Mouse (Mus musculus): ENCODE data around the gene Clip4. TPM values are rescaled to one million over a fixed set of nuclear protein-coding genes. Genes with fewer than 3 reads are reported as not detected.
A peak's percentile ranks its signal among the peaks of the same experiment; 100 is the strongest.

Clip4 gene
- polyA plus RNA-seq, 1 experiment from 2014 or later = 5.3 TPM

DNA sequence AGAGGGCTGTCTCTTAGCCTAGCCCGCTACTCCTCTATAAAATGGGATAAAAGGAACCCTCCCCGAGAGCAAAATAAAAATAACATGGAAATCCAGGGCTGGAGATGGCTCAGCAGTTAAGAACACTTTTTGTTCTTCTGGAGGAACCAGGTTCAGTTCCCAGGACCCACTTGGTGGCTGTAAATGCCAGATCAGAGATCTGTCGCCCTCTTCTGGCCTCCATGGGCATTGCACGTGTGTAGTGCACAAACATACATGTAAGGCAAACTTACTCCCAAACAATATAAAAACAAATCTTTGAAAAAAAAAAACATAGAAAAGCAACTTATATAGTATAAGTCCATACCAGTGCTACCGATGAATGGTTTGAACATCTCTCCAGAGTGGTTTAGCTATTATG is 104.7 kb downstream of the Clip4 start:
- Histone ChIP-seq H3K27ac (ENCODE audit: low read depth, low read length) (no peak overlapping the region), H3K36me3 (ENCODE audit: control insufficient read depth, insufficient read depth, low read length) (no peaks in the 10 kb centered on the region), H3K4me1 (ENCODE audit: control insufficient read depth, insufficient read depth, low read length) (peaks cover 5% of the 10 kb centered on the region), H3K27me3 (ENCODE audit: control insufficient read depth, insufficient read depth, low read length) (peaks cover 2% of the 10 kb centered on the region; the same call in 1 of the 2 replicates), H3K4me3 (ENCODE audit: low read depth, low read length) (no peak overlapping the region), H3K9ac (ENCODE audit: low read length) (no peak overlapping the region), H3K9me3 (ENCODE audit: control insufficient read depth, low read length) (no peaks in the 10 kb centered on the region), H3K4me2 (no peak overlapping the region)
- no peak for ATAC-seq (ENCODE audit: low FRiP score)
- peak; percentile 91 for DNase-seq (ENCODE audit: low spot score, missing footprints)
- 67% methylated on average over 5 of the region's 5 CpGs for WGBS

GRCm38 (mm10) chr17:71874077-71874476 is 105.8 kb downstream of the Clip4 start:
- H3K4me2 ChIP-seq = no peak overlapping the region

DNA sequence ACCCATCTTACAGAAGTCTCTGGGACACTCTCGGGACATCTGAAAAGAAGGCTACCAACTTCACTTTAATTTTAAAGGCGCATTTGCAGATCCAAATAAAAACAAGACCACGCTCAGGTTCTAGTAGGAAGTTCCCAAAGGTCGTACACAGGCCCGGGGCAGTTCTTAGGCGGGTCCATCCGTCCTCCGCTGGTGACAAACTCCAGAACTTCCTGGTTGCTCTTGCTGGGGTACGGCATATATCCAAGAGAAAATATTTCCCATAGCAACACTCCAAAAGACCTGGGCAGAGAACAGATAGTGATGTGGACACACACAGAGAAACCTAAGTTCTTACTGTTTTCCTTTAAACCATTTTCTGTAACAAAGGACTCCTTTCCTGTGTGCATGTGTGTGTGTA is 106.5 kb downstream of the Clip4 start:
- no peak overlapping the region for H3K4me3 ChIP-seq (ENCODE audit: low read depth, low read length)
- no peak overlapping the region for H3K27ac ChIP-seq (ENCODE audit: low read depth, low read length)
- ATAC-seq (ENCODE audit: low FRiP score) (no peak), DNase-seq (ENCODE audit: low spot score, missing footprints) (peak; percentile 37)
- H3K36me3 ChIP-seq (ENCODE audit: control insufficient read depth, insufficient read depth, low read length) = no peaks in the 10 kb centered on the region
- no peak overlapping the region for H3K9ac ChIP-seq (ENCODE audit: low read length)
- H3K27me3 ChIP-seq (ENCODE audit: control insufficient read depth, insufficient read depth, low read length) = 0 out of 2 replicates have a peak, but pooled peaks cover 1% of the 10 kb centered on the region
- peaks cover 1% of the 10 kb centered on the region; the same call in 1 of the 2 replicates for H3K4me1 ChIP-seq (ENCODE audit: control insufficient read depth, insufficient read depth, low read length)
- H3K9me3 ChIP-seq (ENCODE audit: control insufficient read depth, low read length) = no peaks in the 10 kb centered on the region
- H3K4me2 ChIP-seq = no peak overlapping the region
- WGBS = 91% methylated on average over 9 of the region's 9 CpGs

More at GRCm38 (mm10) chr17:71874077-71874476, 105.8 kb downstream of the Clip4 start:
- Histone ChIP-seq H3K4me3 (ENCODE audit: low read depth, low read length) (no peak overlapping the region), H3K9me3 (ENCODE audit: control insufficient read depth, low read length) (no peaks in the 10 kb centered on the region), H3K4me1 (ENCODE audit: control insufficient read depth, insufficient read depth, low read length) (peaks cover 5% of the 10 kb centered on the region), H3K27ac (ENCODE audit: low read depth, low read length) (no peak overlapping the region), H3K27me3 (ENCODE audit: control insufficient read depth, insufficient read depth, low read length) (0 out of 2 replicates have a peak, but pooled peaks cover 2% of the 10 kb centered on the region), H3K36me3 (ENCODE audit: control insufficient read depth, insufficient read depth, low read length) (no peaks in the 10 kb centered on the region), H3K9ac (ENCODE audit: low read length) (no peak overlapping the region)
- 39% methylated on average over 6 of the region's 6 CpGs for WGBS
- peak; percentile 90 for DNase-seq (ENCODE audit: low spot score, missing footprints)
- ATAC-seq (ENCODE audit: low FRiP score) = no peak

- no peak overlapping the region for H3K27ac ChIP-seq (ENCODE audit: low read depth, low read length)
- no peak overlapping the region for H3K4me3 ChIP-seq (ENCODE audit: low read depth, low read length)
- DNase-seq (ENCODE audit: low spot score, missing footprints) = no peak
- H3K27me3 ChIP-seq (ENCODE audit: control insufficient read depth, insufficient read depth, low read length) = no peaks in the 10 kb centered on the region
- no peak overlapping the region for H3K4me2 ChIP-seq
- 77% methylated on average over 7 of the region's 7 CpGs for WGBS
- H3K4me1 ChIP-seq (ENCODE audit: control insufficient read depth, insufficient read depth, low read length) = no peaks in the 10 kb centered on the region
- H3K36me3 ChIP-seq (ENCODE audit: control insufficient read depth, insufficient read depth, low read length) = no peaks in the 10 kb centered on the region
- ATAC-seq (ENCODE audit: low FRiP score) = no peak
- no peak overlapping the region for H3K9ac ChIP-seq (ENCODE audit: low read length)
- no peaks in the 10 kb centered on the region for H3K9me3 ChIP-seq (ENCODE audit: control insufficient read depth, low read length)
Observed at GRCm38 (mm10) chr17:71875492-71875891, 107.2 kb downstream of the Clip4 start.

GRCm38 (mm10) chr17:71881369-71881768 is 113.1 kb downstream of the Clip4 start:
- Histone ChIP-seq H3K27ac (ENCODE audit: low read depth, low read length) (no peak overlapping the region), H3K27me3 (ENCODE audit: control insufficient read depth, insufficient read depth, low read length) (no peaks in the 10 kb centered on the region), H3K4me3 (ENCODE audit: low read depth, low read length) (no peak overlapping the region), H3K36me3 (ENCODE audit: control insufficient read depth, insufficient read depth, low read length) (no peaks in the 10 kb centered on the region), H3K9me3 (ENCODE audit: control insufficient read depth, low read length) (no peaks in the 10 kb centered on the region), H3K9ac (ENCODE audit: low read length) (no peak overlapping the region), H3K4me1 (ENCODE audit: control insufficient read depth, insufficient read depth, low read length) (no peaks in the 10 kb centered on the region), H3K4me2 (no peak overlapping the region)
- no peak for ATAC-seq (ENCODE audit: low FRiP score)
- WGBS = 85% methylated on average over 6 of the region's 6 CpGs
- DNase-seq (ENCODE audit: low spot score, missing footprints) = no peak

DNA sequence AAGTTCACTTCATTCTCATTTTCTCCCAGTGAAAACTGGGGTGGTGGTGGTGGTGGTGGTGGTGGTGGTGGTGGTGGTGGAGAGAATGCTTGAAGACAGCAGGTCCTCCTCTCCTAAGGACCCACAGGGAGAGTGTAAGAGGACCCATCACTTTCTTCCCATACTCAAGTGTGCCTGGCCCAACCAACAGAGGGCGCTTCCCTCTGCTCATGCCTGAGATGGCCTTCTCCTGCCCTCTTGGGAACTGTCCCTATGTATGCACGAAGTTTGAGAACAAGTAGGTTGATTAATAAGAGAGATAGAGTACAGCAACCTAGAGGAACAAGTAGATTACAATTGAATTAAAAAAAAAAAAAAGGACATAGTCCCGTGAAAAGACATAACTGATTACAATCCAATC is 140.8 kb downstream of the Clip4 start:
- no peaks in the 10 kb centered on the region for H3K27me3 ChIP-seq (ENCODE audit: control insufficient read depth, insufficient read depth, low read length)
- DNase-seq (ENCODE audit: low spot score, missing footprints) (no peak), ATAC-seq (ENCODE audit: low FRiP score) (no peak)
- no peak overlapping the region for H3K4me2 ChIP-seq
- H3K27ac ChIP-seq (ENCODE audit: low read depth, low read length) = no peak overlapping the region
- H3K36me3 ChIP-seq (ENCODE audit: control insufficient read depth, insufficient read depth, low read length) = no peaks in the 10 kb centered on the region
- WGBS = 48% methylated on average over 3 of the region's 3 CpGs
- no peak overlapping the region for H3K4me3 ChIP-seq (ENCODE audit: low read depth, low read length)
- H3K9me3 ChIP-seq (ENCODE audit: control insufficient read depth, low read length) = no peaks in the 10 kb centered on the region
- H3K4me1 ChIP-seq (ENCODE audit: control insufficient read depth, insufficient read depth, low read length) = no peaks in the 10 kb centered on the region
- H3K9ac ChIP-seq (ENCODE audit: low read length) = no peak overlapping the region

DNA sequence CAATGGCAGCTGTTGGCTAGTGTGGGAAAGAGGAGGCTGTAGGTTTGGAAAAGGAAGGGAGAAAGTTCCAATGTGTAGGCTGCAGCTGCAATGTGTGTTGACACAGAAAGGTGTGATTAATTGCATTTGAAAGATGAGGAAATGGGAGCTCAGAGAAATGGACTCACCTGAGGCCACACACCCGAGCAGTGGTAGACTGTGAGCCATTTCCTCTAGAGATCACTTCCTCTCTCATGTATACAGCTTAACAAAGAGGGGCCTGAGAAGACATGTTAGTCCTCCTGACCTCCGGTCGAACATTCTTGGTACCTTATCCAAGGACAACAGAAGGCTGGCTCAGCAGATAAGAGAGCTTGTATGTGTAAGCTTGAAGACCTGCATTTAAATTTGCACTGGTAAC is 144.9 kb downstream of the Clip4 start:
- Histone ChIP-seq H3K27me3 (ENCODE audit: control insufficient read depth, insufficient read depth, low read length) (no peaks in the 10 kb centered on the region), H3K27ac (ENCODE audit: low read depth, low read length) (no peak overlapping the region), H3K4me1 (ENCODE audit: control insufficient read depth, insufficient read depth, low read length) (peaks cover 4% of the 10 kb centered on the region; the same call in 1 of the 2 replicates), H3K9me3 (ENCODE audit: control insufficient read depth, low read length) (no peaks in the 10 kb centered on the region), H3K9ac (ENCODE audit: low read length) (no peak overlapping the region), H3K4me2 (no peak overlapping the region), H3K36me3 (ENCODE audit: control insufficient read depth, insufficient read depth, low read length) (no peaks in the 10 kb centered on the region), H3K4me3 (ENCODE audit: low read depth, low read length) (no peak overlapping the region)
- DNase-seq (ENCODE audit: low spot score, missing footprints) (no peak), ATAC-seq (ENCODE audit: low FRiP score) (no peak)
- WGBS = 86% methylated on average over 3 of the region's 3 CpGs

Other genes with a start within 250 kb of the Clip4 start
- 65.6 and 71.3 TPM in 2 replicates for gene Ndc80, start 241.6 kb upstream of the Clip4 start, polyA plus RNA-seq (2014; fragmentation: Nextera tagmentation; extraction: Ambion mirVana)
- 1.6 and 1.7 TPM in 2 replicates for gene Spdya, start 216.4 kb upstream of the Clip4 start, polyA plus RNA-seq (2014; fragmentation: Nextera tagmentation; extraction: Ambion mirVana)
- 84.0 and 92.9 TPM in 2 replicates for gene Wdr43, start 152.6 kb upstream of the Clip4 start, polyA plus RNA-seq (2014; fragmentation: Nextera tagmentation; extraction: Ambion mirVana)
- gene Togaram2, start 95.2 kb upstream of the Clip4 start, polyA plus RNA-seq (2014; fragmentation: Nextera tagmentation; extraction: Ambion mirVana) = not detected in 2 replicates
- gene Pcare, start 15.6 kb upstream of the Clip4 start, polyA plus RNA-seq (2014; fragmentation: Nextera tagmentation; extraction: Ambion mirVana) = not detected in 2 replicates

All from midbrain, embryonic 11.5 days (tissue).